Mouse (Mus musculus) E14TG2a.4 (cell line): ENCODE measurements around the gene Brf1.

Experiments
- H3K27me3 ChIP-seq: 2 replicates; pipeline ENCODE4 v1.6.1; 2014; ENCODE audit warnings: low read length, control low read depth; ENCODE audit not compliant: insufficient read depth
- H3K36me3 ChIP-seq: 2 replicates; pipeline ENCODE4 v1.6.1; 2014; ENCODE audit warnings: low read length, control low read depth; ENCODE audit not compliant: insufficient read depth
- H3K4me1 ChIP-seq: replicated peaks from 2 replicates; pipeline ENCODE4 v1.6.1; 2014; ENCODE audit warnings: low read depth, low read length, control low read depth
- H3K4me3 ChIP-seq: replicated peaks from 2 replicates; pipeline ENCODE4 v1.5.1; 2014; ENCODE audit warnings: mild to moderate bottlenecking, low read length
- H3K9me3 ChIP-seq: 2 replicates; pipeline ENCODE4 v1.6.1; 2014; ENCODE audit warnings: low read length, control low read depth
- CTCF ChIP-seq: conservative IDR thresholded peaks from 2 replicates; pipeline ENCODE4 v1.5.1; 2014; ENCODE audit warnings: low read length
- NANOG ChIP-seq: IDR thresholded peaks from 2 replicates; pipeline ENCODE4 v1.6.1; 2014; ENCODE audit warnings: borderline replicate concordance, low read length, mixed read lengths
- POU5F1 ChIP-seq: IDR thresholded peaks from 2 replicates; pipeline ENCODE4 v1.6.1; 2014; ENCODE audit warnings: low read length, borderline replicate concordance

The Brf1 gene

GRCm38 (mm10) chr12:112941776-112942713 lies 58.5 kb downstream of the Brf1 start, which contains the start of gene Nudt14:
Gene Nudt14 (minus strand): TSS chr12:112942124.
- H3K4me3 ChIP-seq = peak within 1 kb of the TSS; percentile 78
- H3K27me3 ChIP-seq = peaks cover 12% of the 10 kb centered on the region
- no peaks in the 10 kb centered on the region for H3K9me3 ChIP-seq
- TF ChIP-seq NANOG = no peak
- TF ChIP-seq CTCF = no peak
- TF ChIP-seq POU5F1 = no peak
- peaks cover 5% of the 10 kb centered on the region; the same call in 1 of the 2 replicates for H3K36me3 ChIP-seq
- H3K4me1 ChIP-seq = peaks cover 67% of the 10 kb centered on the region

- H3K27me3 ChIP-seq = peaks cover 12% of the 10 kb centered on the region
- peaks cover 59% of the 10 kb centered on the region for H3K4me1 ChIP-seq
- H3K4me3 ChIP-seq = peak overlapping the region; percentile 78
- H3K9me3 ChIP-seq = no peaks in the 10 kb centered on the region
- no peak for TF ChIP-seq POU5F1
- peaks cover 5% of the 10 kb centered on the region; the same call in 1 of the 2 replicates for H3K36me3 ChIP-seq
Measured at GRCm38 (mm10) chr12:112941156-112941775, 59.2 kb downstream of the Brf1 start.

- peak overlapping the region; percentile 78 for H3K4me3 ChIP-seq
- H3K36me3 ChIP-seq = peaks cover 6% of the 10 kb centered on the region
- TF ChIP-seq POU5F1 (no peak), CTCF (no peak), NANOG (no peak)
- peaks cover 9% of the 10 kb centered on the region for H3K27me3 ChIP-seq
- no peaks in the 10 kb centered on the region for H3K9me3 ChIP-seq
- peaks cover 55% of the 10 kb centered on the region for H3K4me1 ChIP-seq
Measured at GRCm38 (mm10) chr12:112940710-112941109, 59.8 kb downstream of the Brf1 start.

GRCm38 (mm10) chr12:112940238-112940637 lies 60.3 kb downstream of the Brf1 start:
- no peak overlapping the region for H3K4me3 ChIP-seq
- no peak for TF ChIP-seq POU5F1
- TF ChIP-seq NANOG = no peak
- TF ChIP-seq CTCF = no peak
- peaks cover 51% of the 10 kb centered on the region for H3K4me1 ChIP-seq

DNA sequence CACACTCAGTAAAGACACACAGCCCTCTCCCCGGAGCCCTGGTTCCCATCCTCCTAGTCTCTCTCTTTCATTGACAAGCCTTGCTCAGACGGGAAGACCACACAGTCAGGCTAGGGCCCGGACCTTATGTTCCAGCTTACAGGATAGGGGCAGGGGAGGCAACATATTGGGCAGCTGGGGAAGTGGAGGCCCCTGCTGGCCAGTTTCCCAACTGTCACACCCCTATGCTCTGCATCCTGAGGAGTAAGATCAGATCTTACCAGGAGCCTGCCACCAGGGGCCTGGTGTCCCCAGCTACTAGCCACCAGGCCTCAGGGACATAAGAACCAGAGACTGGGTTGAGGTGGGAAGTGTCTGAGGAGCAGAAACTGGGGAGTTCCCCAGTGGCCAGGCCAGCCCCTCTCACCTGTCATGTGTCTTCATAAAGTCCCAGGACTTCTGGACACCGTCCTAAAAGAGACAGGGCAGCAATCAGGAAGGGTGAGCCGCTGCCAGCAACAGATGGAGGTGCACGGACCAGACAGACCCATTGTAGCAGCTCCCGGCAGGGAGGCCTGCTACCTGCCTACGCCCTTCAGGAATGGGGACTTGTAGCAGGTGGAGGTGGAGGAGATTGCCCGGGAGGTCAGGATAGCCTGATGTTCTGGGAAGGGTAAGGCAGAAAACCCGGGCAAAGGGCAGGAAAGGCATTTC lies 61.5 kb downstream of the Brf1 start:
- Histone ChIP-seq H3K4me1 (peaks cover 46% of the 10 kb centered on the region), H3K4me3 (peak overlapping the region; percentile 10; the same call in 1 of the 2 replicates), H3K36me3 (peaks cover 12% of the 10 kb centered on the region), H3K27me3 (peaks cover 9% of the 10 kb centered on the region), H3K9me3 (no peaks in the 10 kb centered on the region)
- TF ChIP-seq NANOG = no peak
- TF ChIP-seq CTCF = no peak
- no peak for TF ChIP-seq POU5F1

More at GRCm38 (mm10) chr12:112940238-112940637, 60.3 kb downstream of the Brf1 start:
- Histone ChIP-seq H3K27me3 (peaks cover 9% of the 10 kb centered on the region), H3K9me3 (no peaks in the 10 kb centered on the region), H3K36me3 (peaks cover 11% of the 10 kb centered on the region)

DNA sequence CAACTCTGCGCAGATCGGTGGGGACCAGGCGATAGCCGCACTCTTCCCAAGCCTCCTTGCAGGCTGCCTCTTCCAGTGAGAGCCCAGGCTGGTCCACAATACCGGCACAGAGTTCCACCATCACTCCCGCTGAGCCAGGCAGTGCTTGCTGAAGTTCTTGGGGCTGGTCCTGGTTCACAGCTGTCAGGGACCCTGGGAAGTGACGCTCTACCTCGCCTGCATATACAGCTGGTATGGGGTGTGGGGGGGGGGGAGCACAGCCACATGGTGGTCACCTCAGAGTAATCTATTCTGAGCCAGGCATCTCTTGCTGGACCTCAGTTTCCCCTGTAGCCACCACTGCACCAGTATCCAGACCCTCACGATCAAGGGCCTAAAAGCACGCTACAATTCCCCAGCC lies 62.1 kb downstream of the Brf1 start:
- Histone ChIP-seq H3K9me3 (no peaks in the 10 kb centered on the region), H3K36me3 (peaks cover 12% of the 10 kb centered on the region), H3K27me3 (peaks cover 5% of the 10 kb centered on the region), H3K4me3 (peak overlapping the region; percentile 20; the same call in 1 of the 2 replicates), H3K4me1 (peaks cover 48% of the 10 kb centered on the region)
- TF ChIP-seq CTCF (no peak), POU5F1 (no peak), NANOG (no peak)

- TF ChIP-seq CTCF = no peak
- no peak for TF ChIP-seq NANOG
- TF ChIP-seq POU5F1 = no peak
- peaks cover 2% of the 10 kb centered on the region; the same call in 1 of the 2 replicates for H3K27me3 ChIP-seq
- H3K4me1 ChIP-seq = peaks cover 53% of the 10 kb centered on the region
- H3K36me3 ChIP-seq = peaks cover 12% of the 10 kb centered on the region
- H3K9me3 ChIP-seq = no peaks in the 10 kb centered on the region
- H3K4me3 ChIP-seq = peak overlapping the region; percentile 20; the same call in 1 of the 2 replicates
Measured at GRCm38 (mm10) chr12:112937906-112938305, 62.6 kb downstream of the Brf1 start.

GRCm38 (mm10) chr12:112932647-112933046 lies 67.9 kb downstream of the Brf1 start:
- Histone ChIP-seq H3K36me3 (peaks cover 9% of the 10 kb centered on the region), H3K4me1 (peaks cover 33% of the 10 kb centered on the region), H3K4me3 (no peak overlapping the region), H3K27me3 (peaks cover 38% of the 10 kb centered on the region), H3K9me3 (no peaks in the 10 kb centered on the region)
- no peak for TF ChIP-seq NANOG
- TF ChIP-seq CTCF = no peak
- TF ChIP-seq POU5F1 = no peak
